Mouse (Mus musculus) heart, embryonic 10.5 days (tissue): Measurements from ENCODE around the gene Igsf11. TPM values are rescaled to one million over a fixed set of nuclear protein-coding genes. Genes with fewer than 3 reads are reported as not detected.

Experiments
- DNase-seq: peaks from one replicate; pipeline ENCODE4 v3.0.0-alpha.2; 2017; ENCODE audit warnings: low spot score
- H3K27ac ChIP-seq: fragments of 300-500 bp; sonication (generic); 2 replicates; pipeline ENCODE4 v1.5.1; 2016; ENCODE audit warnings: mild to moderate bottlenecking
- H3K27me3 ChIP-seq: fragments of 300-500 bp; sonication (generic); 2 replicates; pipeline ENCODE4 v1.6.1; 2016; ENCODE audit warnings: mild to moderate bottlenecking; ENCODE audit not compliant: poor library complexity, insufficient read depth, severe bottlenecking
- H3K36me3 ChIP-seq: fragments of 300-500 bp; sonication (generic); 2 replicates; pipeline ENCODE4 v1.6.1; 2016; ENCODE audit warnings: mild to moderate bottlenecking, moderate library complexity
- H3K4me1 ChIP-seq: fragments of 300-500 bp; sonication (generic); 2 replicates; pipeline ENCODE4 v1.6.1; 2016; ENCODE audit warnings: mild to moderate bottlenecking
- H3K4me3 ChIP-seq: fragments of 300-500 bp; sonication (generic); 2 replicates; pipeline ENCODE4 v1.5.1; 2016; ENCODE audit warnings: mild to moderate bottlenecking, moderate library complexity
- H3K9me3 ChIP-seq: fragments of 300-500 bp; sonication (generic); 2 replicates; pipeline ENCODE4 v1.6.1; 2016; ENCODE audit warnings: mild to moderate bottlenecking, moderate library complexity
- WGBS: fragments of 180-500 bp; shearing (Covaris S2); methylation state at CpG from one replicate; pipeline ENCODE4 v1.1.7; 2016; 5-methylcytosine and 5-hydroxymethylcytosine counted together
- polyA plus RNA-seq: library from polyadenylated mRNA; unstranded; fragments of >200 nt; fragmentation: Nextera tagmentation; extraction: Ambion mirVana; gene quantifications from 2 replicates; pipeline ENCODE4 v1.2.1, GENCODE M21; 2016

The Igsf11 gene
- polyA plus RNA-seq, 1 experiment from 2014 or later, result 1.8 TPM

DNA sequence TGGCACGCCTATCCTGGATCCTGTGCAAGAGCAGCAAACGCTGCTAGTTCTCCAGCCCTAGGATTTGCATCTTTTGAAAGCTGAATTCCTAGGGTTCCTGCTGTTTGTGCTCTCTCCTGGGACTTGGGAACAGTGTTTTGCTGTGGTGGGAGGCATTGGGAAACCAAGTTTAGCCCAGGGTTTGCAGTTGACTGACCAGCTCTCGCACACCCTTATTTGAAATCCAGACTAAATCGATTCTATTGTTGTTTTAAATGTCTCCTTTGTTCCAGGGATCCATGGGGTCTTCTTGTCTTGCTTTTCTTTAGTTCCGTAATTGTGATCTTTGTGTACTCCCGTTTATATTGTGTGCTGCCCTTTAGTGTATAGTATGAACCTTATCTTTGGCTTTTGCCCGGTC lies 52.6 kb downstream of the Igsf11 start:
- no peaks in the 10 kb centered on the region for H3K36me3 ChIP-seq
- H3K4me3 ChIP-seq, result no peak overlapping the region
- H3K27me3 ChIP-seq, result no peaks in the 10 kb centered on the region
- no peaks in the 10 kb centered on the region for H3K9me3 ChIP-seq
- WGBS, result 73% methylated on average over 7 of the region's 7 CpGs
- peaks cover 21% of the 10 kb centered on the region for H3K4me1 ChIP-seq
- no peak overlapping the region for H3K27ac ChIP-seq
- DNase-seq, result no peak

DNA sequence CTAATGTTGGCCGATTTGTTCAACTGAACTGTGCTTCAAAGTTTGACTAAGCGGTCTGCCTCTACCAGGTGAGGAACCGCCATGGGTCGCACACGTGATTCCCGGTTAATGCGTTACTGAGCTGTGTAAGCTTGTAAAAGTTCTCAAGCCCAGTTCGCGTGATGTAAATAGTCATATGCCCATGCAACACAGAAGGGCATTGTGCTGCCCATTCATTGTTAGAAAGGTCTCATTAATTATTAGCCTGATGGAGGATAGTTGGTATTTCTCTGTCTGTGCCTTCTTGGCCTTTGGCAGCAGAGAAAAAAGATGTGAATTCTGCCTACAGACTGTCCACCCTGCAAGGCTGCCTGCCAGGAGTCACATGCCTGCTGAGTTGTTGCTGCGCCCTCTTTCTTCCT lies 53.1 kb downstream of the Igsf11 start:
- Histone ChIP-seq H3K27ac (no peak overlapping the region), H3K36me3 (no peaks in the 10 kb centered on the region), H3K4me1 (peaks cover 22% of the 10 kb centered on the region), H3K4me3 (no peak overlapping the region), H3K27me3 (no peaks in the 10 kb centered on the region), H3K9me3 (no peaks in the 10 kb centered on the region)
- no peak for DNase-seq
- WGBS, result 87% methylated on average over 10 of the region's 10 CpGs

DNA sequence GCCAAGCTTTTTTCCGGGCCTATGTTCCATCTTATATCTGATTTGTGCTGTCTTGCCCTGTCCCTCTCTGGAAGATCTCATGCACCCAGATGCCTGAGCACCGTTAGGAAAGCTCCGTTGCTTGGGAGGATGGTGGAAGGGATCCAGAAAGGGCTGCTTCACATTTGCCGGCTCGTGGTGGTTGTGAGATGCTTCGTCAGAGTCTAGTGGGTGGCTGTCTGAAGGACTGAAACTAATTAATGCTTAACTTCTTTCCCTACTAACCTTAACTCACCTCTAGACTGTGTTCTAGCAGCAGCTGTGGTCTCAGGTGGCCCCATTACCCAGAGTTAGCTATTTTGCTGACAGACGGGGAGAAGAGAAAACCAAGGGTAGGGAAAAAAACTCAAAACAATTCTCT lies 54.0 kb downstream of the Igsf11 start:
- Histone ChIP-seq H3K27me3 (no peaks in the 10 kb centered on the region), H3K27ac (no peak overlapping the region), H3K4me1 (peaks cover 24% of the 10 kb centered on the region), H3K4me3 (no peak overlapping the region), H3K9me3 (no peaks in the 10 kb centered on the region), H3K36me3 (no peaks in the 10 kb centered on the region)
- WGBS, result 60% methylated on average over 7 of the region's 7 CpGs
- DNase-seq, result no peak

DNA sequence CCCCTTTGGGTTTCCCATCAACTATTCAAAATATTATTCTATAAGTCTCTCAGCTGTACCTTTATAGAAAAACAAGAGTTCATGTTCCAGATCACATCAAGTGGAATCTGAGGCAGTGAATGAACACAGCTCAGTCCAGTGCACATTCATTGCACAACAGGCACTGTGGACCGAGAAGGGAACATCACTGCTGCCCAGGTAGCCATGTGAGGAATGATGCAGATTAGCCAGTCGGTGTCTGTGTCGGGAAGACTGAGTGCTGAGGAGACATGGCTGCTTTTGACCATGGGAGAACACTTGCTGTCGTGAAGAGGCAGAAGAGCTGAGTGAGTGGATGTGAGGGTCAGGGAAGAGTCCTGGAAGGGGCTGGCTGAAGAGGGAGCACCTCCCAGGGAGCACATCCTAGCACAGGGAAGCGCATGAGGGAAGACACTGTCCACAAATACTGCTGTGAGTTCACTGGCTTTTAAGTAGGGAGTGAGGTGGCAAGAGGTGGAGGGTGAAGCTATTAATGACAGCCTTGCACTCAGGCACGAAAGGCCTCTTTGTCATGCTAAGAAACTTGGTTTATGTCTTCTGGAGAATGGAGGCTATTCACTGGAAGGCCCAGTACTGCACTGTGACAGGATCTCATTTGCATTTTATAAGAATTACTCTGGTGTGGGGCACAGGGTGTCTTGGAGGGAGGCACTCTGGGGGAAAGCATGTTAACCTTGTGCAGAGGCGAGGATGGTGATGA lies 54.8 kb downstream of the Igsf11 start:
- DNase-seq, result no peak
- 82% methylated on average over 7 of the region's 7 CpGs for WGBS
- H3K27me3 ChIP-seq, result no peaks in the 10 kb centered on the region
- no peaks in the 10 kb centered on the region for H3K9me3 ChIP-seq
- no peak overlapping the region for H3K4me3 ChIP-seq
- H3K4me1 ChIP-seq, result peaks cover 24% of the 10 kb centered on the region
- H3K27ac ChIP-seq, result no peak overlapping the region
- H3K36me3 ChIP-seq, result no peaks in the 10 kb centered on the region

DNA sequence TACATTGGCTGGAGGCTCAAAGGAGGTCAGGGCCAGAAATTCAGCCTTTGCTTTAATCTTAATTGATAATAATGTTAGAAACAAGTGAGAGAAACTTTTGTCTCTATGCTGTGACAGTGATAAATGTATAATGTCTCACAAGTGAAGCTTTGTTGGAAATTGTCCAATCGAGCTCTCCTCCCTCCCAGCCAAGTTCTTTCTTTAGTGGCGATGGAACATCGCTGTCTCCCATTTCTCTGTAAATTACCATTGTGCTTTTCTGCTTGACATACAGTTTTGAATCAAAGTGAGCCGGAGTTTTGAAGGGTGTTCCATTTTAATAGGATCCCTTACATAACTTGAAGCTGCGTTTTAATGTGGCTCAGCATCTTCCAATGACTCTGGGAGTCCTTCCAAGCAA lies 56.0 kb downstream of the Igsf11 start:
- no peaks in the 10 kb centered on the region for H3K36me3 ChIP-seq
- H3K27me3 ChIP-seq, result no peaks in the 10 kb centered on the region
- 88% methylated on average over 5 of the region's 5 CpGs for WGBS
- H3K4me1 ChIP-seq, result peaks cover 17% of the 10 kb centered on the region
- DNase-seq, result no peak
- no peak overlapping the region for H3K4me3 ChIP-seq
- H3K9me3 ChIP-seq, result no peaks in the 10 kb centered on the region
- H3K27ac ChIP-seq, result no peak overlapping the region

DNA sequence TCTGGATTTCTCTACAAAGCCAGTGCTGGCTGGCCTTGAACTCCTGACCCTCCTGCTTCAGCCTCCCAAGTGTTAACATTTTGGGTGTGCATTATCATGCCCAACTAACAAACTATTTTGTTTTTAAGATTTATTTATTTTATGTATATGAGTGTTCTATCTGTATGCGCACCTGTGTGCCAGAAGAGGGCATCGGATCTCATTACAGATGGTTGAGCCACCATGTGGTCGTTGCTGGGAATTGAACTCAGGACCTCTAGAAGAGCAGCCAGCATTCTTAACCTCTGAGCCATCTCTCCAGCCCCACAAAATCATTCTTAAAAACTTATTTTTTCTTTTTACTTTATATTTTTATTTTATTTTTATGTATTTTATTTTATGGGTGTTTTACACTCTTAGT lies 60.4 kb downstream of the Igsf11 start:
- Histone ChIP-seq H3K27ac (no peak overlapping the region), H3K36me3 (peaks cover 2% of the 10 kb centered on the region; the same call in 1 of the 2 replicates), H3K9me3 (peaks cover 7% of the 10 kb centered on the region), H3K4me1 (0 out of 2 replicates have a peak, but pooled peaks cover 8% of the 10 kb centered on the region), H3K4me3 (no peak overlapping the region), H3K27me3 (no peaks in the 10 kb centered on the region)
- 91% methylated on average over 3 of the region's 3 CpGs for WGBS
- no peak for DNase-seq

DNA sequence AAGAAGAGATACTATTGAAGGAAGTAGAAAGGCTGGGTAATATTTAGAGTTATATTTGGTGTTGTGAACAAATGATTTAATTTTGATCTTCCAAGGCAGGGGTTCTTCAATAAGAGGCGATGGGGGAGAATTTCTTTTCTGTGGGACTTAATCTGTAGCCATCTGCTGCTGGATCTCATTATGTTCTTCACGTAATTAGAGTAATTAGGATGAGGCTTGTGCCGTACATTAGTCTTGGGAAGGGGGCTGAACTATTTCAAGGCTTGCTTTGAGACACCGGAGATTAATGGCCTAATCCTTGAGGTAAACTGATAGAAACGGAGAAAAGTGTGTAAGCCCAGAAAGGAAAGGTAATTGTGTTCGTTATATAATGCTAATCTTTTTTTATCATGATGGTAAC lies 61.4 kb downstream of the Igsf11 start:
- WGBS, result 78% methylated on average over 6 of the region's 6 CpGs
- Histone ChIP-seq H3K9me3 (peaks cover 10% of the 10 kb centered on the region), H3K27me3 (no peaks in the 10 kb centered on the region), H3K27ac (no peak overlapping the region), H3K4me1 (0 out of 2 replicates have a peak, but pooled peaks cover 8% of the 10 kb centered on the region), H3K36me3 (peaks cover 2% of the 10 kb centered on the region; the same call in 1 of the 2 replicates), H3K4me3 (no peak overlapping the region)
- DNase-seq, result no peak

DNA sequence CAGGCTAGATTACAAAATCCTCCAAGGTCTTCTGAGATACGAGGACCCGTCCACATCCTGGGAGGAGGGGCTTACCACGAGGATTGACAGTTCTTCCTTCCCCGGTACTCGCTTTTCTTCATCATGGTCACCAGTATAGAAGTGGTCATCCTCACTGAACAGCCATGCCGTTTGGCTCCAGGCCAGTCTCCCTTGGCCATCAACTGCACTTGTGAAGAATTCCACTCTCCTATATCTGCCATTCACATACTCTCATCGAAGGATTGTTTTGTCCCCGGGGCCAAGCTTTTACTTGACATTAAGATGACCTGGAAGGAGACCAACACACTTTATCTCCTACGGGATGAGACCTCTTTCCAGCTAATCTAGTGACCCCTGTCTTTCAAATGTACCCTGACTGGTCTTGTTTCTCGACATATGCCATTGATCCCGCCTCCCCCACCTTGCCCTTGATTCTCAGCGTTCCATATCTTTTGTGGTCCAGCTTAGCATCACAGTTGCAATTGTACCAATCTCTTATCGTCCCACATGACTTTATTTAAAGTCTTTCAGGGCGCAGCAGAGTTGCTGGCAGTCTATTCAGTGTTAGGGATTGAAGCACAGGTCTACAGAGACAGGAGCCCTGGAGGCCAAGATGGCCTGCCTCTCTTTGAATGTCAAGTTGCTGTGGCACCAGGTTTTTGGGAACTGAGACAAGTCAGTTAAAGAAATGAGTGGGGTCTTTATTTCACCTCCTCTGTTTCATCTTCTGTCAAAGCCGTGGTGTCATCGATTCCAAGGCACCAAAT lies 62.2 kb downstream of the Igsf11 start:
- WGBS, result 73% methylated on average over 16 of the region's 16 CpGs
- H3K4me1 ChIP-seq, result 0 out of 2 replicates have a peak, but pooled peaks cover 8% of the 10 kb centered on the region
- H3K9me3 ChIP-seq, result peaks cover 10% of the 10 kb centered on the region
- H3K4me3 ChIP-seq, result no peak overlapping the region
- DNase-seq, result no peak
- H3K27me3 ChIP-seq, result no peaks in the 10 kb centered on the region
- H3K36me3 ChIP-seq, result peaks cover 2% of the 10 kb centered on the region; the same call in 1 of the 2 replicates
- H3K27ac ChIP-seq, result no peak overlapping the region

DNA sequence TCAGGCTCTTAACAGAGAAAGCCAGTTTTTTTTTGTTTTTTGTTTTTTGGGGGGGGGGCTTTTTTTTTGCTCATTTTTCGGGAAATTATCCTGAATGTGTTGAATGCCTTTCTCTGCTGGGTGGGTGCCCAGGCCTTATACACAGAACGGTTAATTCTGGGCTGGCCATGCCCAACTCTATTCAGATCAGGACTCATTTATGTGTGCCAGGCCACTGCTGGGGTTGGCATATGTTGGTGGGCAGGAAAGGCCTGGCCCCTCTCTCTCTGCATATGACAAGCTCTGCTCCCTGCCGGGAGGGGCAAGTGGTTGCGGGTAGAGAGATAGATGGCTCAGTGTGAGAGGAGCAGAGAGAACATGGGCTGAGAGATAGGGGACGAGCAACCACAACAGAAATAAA lies 62.8 kb downstream of the Igsf11 start:
- no peak for DNase-seq

DNA sequence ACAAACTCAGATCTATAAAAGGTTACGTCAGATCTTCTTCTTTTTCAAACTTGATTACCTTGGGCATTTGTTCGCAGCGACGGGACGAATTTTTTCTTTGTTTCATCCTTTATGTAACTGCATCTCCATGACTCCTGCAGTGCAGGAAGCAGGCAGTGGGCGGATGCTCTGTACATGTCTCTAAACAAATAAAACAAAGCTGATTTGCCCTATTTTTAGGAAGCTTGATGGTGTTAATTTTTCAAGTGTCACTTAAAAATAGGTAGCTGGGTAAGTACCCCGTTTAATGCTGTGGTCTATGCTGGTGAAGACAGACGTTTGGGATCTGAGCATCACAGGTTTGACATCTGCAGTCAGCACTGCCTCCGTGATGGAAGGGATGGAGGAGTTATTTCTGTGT lies 66.3 kb downstream of the Igsf11 start:
- no peak overlapping the region for H3K27ac ChIP-seq
- no peak overlapping the region for H3K4me3 ChIP-seq
- H3K9me3 ChIP-seq, result peaks cover 10% of the 10 kb centered on the region
- DNase-seq, result no peak
- 0 out of 2 replicates have a peak, but pooled peaks cover 5% of the 10 kb centered on the region for H3K4me1 ChIP-seq
- peaks cover 2% of the 10 kb centered on the region; the same call in 1 of the 2 replicates for H3K36me3 ChIP-seq
- no peaks in the 10 kb centered on the region for H3K27me3 ChIP-seq
- 69% methylated on average over 9 of the region's 9 CpGs for WGBS

More for the DNA sequence above, 62.8 kb downstream of the Igsf11 start:
- peaks cover 2% of the 10 kb centered on the region; the same call in 1 of the 2 replicates for H3K36me3 ChIP-seq
- H3K4me3 ChIP-seq, result no peak overlapping the region
- peaks cover 10% of the 10 kb centered on the region for H3K9me3 ChIP-seq
- no peaks in the 10 kb centered on the region for H3K27me3 ChIP-seq
- 0 out of 2 replicates have a peak, but pooled peaks cover 8% of the 10 kb centered on the region for H3K4me1 ChIP-seq
- H3K27ac ChIP-seq, result no peak overlapping the region
- WGBS, result 56% methylated on average over 5 of the region's 5 CpGs

DNA sequence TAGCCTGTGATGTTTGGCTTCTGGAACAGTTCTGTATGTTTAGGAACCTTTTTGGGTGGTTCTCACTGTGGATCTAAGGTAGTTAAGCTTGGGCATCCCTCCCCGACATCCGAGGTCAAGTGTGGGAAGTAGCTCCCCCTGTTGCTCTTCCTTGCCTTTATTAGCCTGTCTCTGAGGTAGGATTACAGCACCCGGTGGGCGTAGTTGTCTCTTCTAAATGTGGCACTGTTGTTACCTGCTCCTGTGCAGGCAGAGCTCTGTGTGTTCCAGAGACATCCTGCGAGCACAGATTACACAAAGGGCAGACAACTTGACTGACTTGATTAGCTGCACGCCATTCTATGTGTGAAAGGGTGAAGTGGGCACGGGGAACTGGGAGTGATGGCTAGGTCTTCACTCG lies 68.1 kb downstream of the Igsf11 start:
- no peak overlapping the region for H3K27ac ChIP-seq
- no peak for DNase-seq
- H3K27me3 ChIP-seq, result no peaks in the 10 kb centered on the region
- H3K4me1 ChIP-seq, result 0 out of 2 replicates have a peak, but pooled peaks cover 3% of the 10 kb centered on the region
- peaks cover 2% of the 10 kb centered on the region; the same call in 1 of the 2 replicates for H3K36me3 ChIP-seq
- peaks cover 10% of the 10 kb centered on the region for H3K9me3 ChIP-seq
- WGBS, result 73% methylated on average over 8 of the region's 8 CpGs
- no peak overlapping the region for H3K4me3 ChIP-seq

DNA sequence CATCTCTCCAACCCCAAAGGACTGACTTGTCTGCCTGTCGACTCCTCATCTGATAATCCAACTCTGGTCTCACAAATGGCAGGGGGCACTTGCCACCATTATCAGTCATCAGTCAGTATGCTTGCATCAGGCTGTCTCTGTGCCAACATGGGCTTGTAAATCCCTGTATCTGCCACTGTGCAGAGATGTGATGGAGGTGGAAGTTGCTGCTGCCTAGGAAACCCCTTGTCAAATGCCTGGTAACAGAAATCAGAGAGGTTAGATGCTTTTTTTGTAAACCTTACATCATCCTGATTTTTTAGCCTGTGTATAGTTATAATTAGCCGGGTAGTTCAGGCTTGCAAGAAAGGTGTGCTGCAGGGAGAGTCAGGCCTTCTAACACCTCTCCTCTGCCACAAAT lies 69.4 kb downstream of the Igsf11 start:
- Histone ChIP-seq H3K9me3 (peaks cover 10% of the 10 kb centered on the region), H3K4me3 (no peak overlapping the region), H3K27ac (no peak overlapping the region), H3K4me1 (0 out of 2 replicates have a peak, but pooled peaks cover 5% of the 10 kb centered on the region), H3K27me3 (no peaks in the 10 kb centered on the region), H3K36me3 (peaks cover 2% of the 10 kb centered on the region; the same call in 1 of the 2 replicates)
- no peak for DNase-seq
- 74% methylated on average over 2 of the region's 2 CpGs for WGBS

DNA sequence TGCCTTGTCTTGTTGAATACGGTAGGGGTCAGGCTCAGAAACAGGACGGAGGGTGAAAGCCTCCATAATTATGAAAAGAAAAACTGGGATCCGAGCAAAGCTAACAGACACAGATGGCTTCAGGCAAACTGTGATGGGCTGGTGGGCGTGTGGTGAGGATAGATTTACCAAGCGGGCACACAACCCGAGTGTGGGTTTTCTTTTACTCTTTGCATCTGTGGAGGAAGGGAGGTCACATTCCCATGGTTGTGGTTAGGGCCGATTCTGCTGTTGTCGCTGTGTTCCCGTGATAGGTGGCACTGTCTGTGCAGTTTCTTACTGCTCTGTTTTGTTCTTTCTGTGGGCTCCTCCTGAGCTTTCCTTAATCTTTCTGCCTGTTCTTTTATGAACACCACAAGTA lies 70.2 kb downstream of the Igsf11 start:
- H3K4me3 ChIP-seq, result no peak overlapping the region
- peaks cover 2% of the 10 kb centered on the region; the same call in 1 of the 2 replicates for H3K36me3 ChIP-seq
- H3K27me3 ChIP-seq, result no peaks in the 10 kb centered on the region
- 72% methylated on average over 9 of the region's 9 CpGs for WGBS
- H3K27ac ChIP-seq, result no peak overlapping the region
- H3K9me3 ChIP-seq, result peaks cover 5% of the 10 kb centered on the region
- 0 out of 2 replicates have a peak, but pooled peaks cover 5% of the 10 kb centered on the region for H3K4me1 ChIP-seq
- no peak for DNase-seq
